Mouse (Mus musculus) adrenal gland, postnatal 4 days (tissue): Measurements from ENCODE around the gene Rbmx. TPM values are rescaled to one million over a fixed set of nuclear protein-coding genes. Genes with fewer than 3 reads are reported as not detected.

Experiments
- DNase-seq, 2 experiments: peaks; one replicate each; pipeline ENCODE4 v3.0.0; 2021 to 2022; ENCODE audit warnings: low spot score in 2 of 2, mixed read lengths in 2 of 2
- long read RNA-seq, 2 experiments: library from polyadenylated mRNA; stranded (forward); transcript quantifications; one replicate each; pipeline ENCODE4 v2.0.0; 2021
- total RNA-seq, 2 experiments: library from RNA; stranded (reverse); gene quantifications; 2 replicates each; pipeline ENCODE4 v1.2.3; 2021

Gene Rbmx
- 10 to 100 TPM; 53.4 to 63.8 TPM for total RNA-seq
- long read RNA-seq, experiment 1, transcript Rbmx-205 (10 exons, 2,139 nt), result major isoform, 19 of 39 reads
- long read RNA-seq, experiment 1, partial matches to known transcripts, result 12 of 39 reads
- long read RNA-seq, experiment 1, other reads (novel, unspliced or antisense), result 7 of 39 reads
- long read RNA-seq, experiment 2, transcript Rbmx-205 (10 exons, 2,139 nt), result major isoform, 39 of 76 reads
- long read RNA-seq, experiment 2, partial matches to known transcripts, result 3 of 76 reads
- long read RNA-seq, experiment 2, other reads (novel, unspliced or antisense), result 31 of 76 reads

- DNase-seq, result peak; percentile 16 to 59
Observed at GRCm38 (mm10) chrX:57392367-57393246, at the start of gene Rbmx. TSS of gene Rbmx (minus strand) at chrX:57393036.

GRCm38 (mm10) chrX:57433897-57434296 is 41.1 kb upstream of the Rbmx start:
- DNase-seq, result no peak

- DNase-seq, result no peak
Observed at GRCm38 (mm10) chrX:57431610-57432009, 38.8 kb upstream of the Rbmx start.

- no peak for DNase-seq
Observed at GRCm38 (mm10) chrX:57408769-57409168, 15.9 kb upstream of the Rbmx start, which contains the start of gene Gm364. TSS of gene Gm364 (plus strand) at chrX:57409154.

- no peak for DNase-seq
Observed at GRCm38 (mm10) chrX:57403651-57404050, 10.8 kb upstream of the Rbmx start.

GRCm38 (mm10) chrX:57401388-57401787 is 8.6 kb upstream of the Rbmx start:
- DNase-seq, result no peak

- no peak for DNase-seq
Observed at GRCm38 (mm10) chrX:57393412-57393811, 576 bp upstream of the Rbmx start.

GRCm38 (mm10) chrX:57380915-57381314 is 11.9 kb downstream of the Rbmx start:
- DNase-seq, result no peak

GRCm38 (mm10) chrX:57378579-57378978 is 14.3 kb downstream of the Rbmx start:
- no peak for DNase-seq

GRCm38 (mm10) chrX:57377096-57377495 is 15.7 kb downstream of the Rbmx start:
- DNase-seq, result no peak

GRCm38 (mm10) chrX:57374029-57374428 is 18.8 kb downstream of the Rbmx start:
- no peak for DNase-seq

GRCm38 (mm10) chrX:57373543-57373942 is 19.3 kb downstream of the Rbmx start:
- no peak for DNase-seq

- no peak for DNase-seq
Observed at GRCm38 (mm10) chrX:57372965-57373364, 19.9 kb downstream of the Rbmx start.

GRCm38 (mm10) chrX:57364891-57365569 is 27.8 kb downstream of the Rbmx start:
- no peak for DNase-seq

- no peak for DNase-seq
Observed at GRCm38 (mm10) chrX:57359316-57359715, 33.5 kb downstream of the Rbmx start.

- DNase-seq, result no peak
Observed at GRCm38 (mm10) chrX:57339220-57339619, 53.6 kb downstream of the Rbmx start.

- no peak for DNase-seq
Observed at GRCm38 (mm10) chrX:57338371-57339211, 54.2 kb downstream of the Rbmx start, which contains the start of gene Arhgef6. TSS of gene Arhgef6 (minus strand) at chrX:57338729.

GRCm38 (mm10) chrX:57337582-57337981 is 55.3 kb downstream of the Rbmx start:
- DNase-seq, result no peak

GRCm38 (mm10) chrX:57336958-57337357 is 55.9 kb downstream of the Rbmx start:
- DNase-seq, result no peak

GRCm38 (mm10) chrX:57335313-57335712 is 57.5 kb downstream of the Rbmx start:
- DNase-seq, result no peak
